Comparison of ENCODE assay signal across 9 mouse cellular contexts in genomic region chr4:41714276-41714675, GRCm38 (mm10). TPM values are rescaled to one million over a fixed set of nuclear protein-coding genes. Genes with fewer than 3 reads are reported as not detected.
DNase-seq lines count a peak whose midpoint lies in the region; ATAC-seq and TF ChIP-seq lines count a peak whose summit lies in the region.
"Had no signal": no experiment of that assay in that cellular context is flagged by ENCODE, and none has a peak within 500 bp of the region (broad histone marks: within the 10 kb centered on the region; RNA-seq: fewer than 3 reads in every experiment).

No protein-coding gene starts in this region.

- no peak overlapping the region for H3K27ac ChIP-seq in embryonic facial prominence, embryonic 12.5 days
- H3K27ac ChIP-seq in heart, embryonic 14.5 days (replicated peaks in 1 of 2; ENCODE audit: control insufficient read depth in 1 of 2, insufficient read depth in 1 of 2, low read depth in 2 of 2, low read length in 2 of 2) = no peak overlapping the region
- H3K27ac ChIP-seq in kidney, embryonic 16.5 days (ENCODE audit: low read length) = no peak overlapping the region
- no peak overlapping the region for H3K27ac ChIP-seq in liver, embryonic 13.5 days

- no peak overlapping the region for H3ac ChIP-seq in myocyte (ENCODE audit: control insufficient read depth, insufficient read length)

- ATAC-seq in CD4-positive, CD25-positive, alpha-beta regulatory T cell, adult 4 months = peak; percentile 48
- no peak for ATAC-seq in embryonic facial prominence, embryonic 12.5 days (ENCODE audit: insufficient number of reproducible peaks, insufficient read depth, low FRiP score, low TSS enrichment)
- no peak for ATAC-seq in heart, embryonic 14.5 days (ENCODE audit: insufficient number of reproducible peaks, insufficient read depth, low FRiP score, low read depth)
- no peak for ATAC-seq in kidney, embryonic 16.5 days (ENCODE audit: low FRiP score, low TSS enrichment)
- no peak for ATAC-seq in liver, embryonic 13.5 days (ENCODE audit: low read depth)

- peak overlapping the region; percentile 82; the same call in 1 of the 2 replicates for H3K4me3 ChIP-seq in embryonic facial prominence, embryonic 12.5 days
- peak overlapping the region in 1 of 2 experiments; percentile 95; a peak in 2 of 4 replicates for H3K4me3 ChIP-seq in heart, embryonic 14.5 days (ENCODE audit: control insufficient read depth in 1 of 2, insufficient read depth in 1 of 2, low read depth in 1 of 2, low read length in 2 of 2)
- H3K4me3 ChIP-seq in kidney, embryonic 16.5 days (ENCODE audit: low read length) = peak overlapping the region; percentile 67
- peak overlapping the region; percentile 86 for H3K4me3 ChIP-seq in liver, embryonic 13.5 days (replicated peaks)
- H3K4me3 ChIP-seq in myocyte = peak overlapping the region; percentile 91

- no peak for TF ChIP-seq POLR2A in myocyte (IDR thresholded peaks at IDR 0.05; ENCODE audit: insufficient read length, low read depth)

- peaks cover 40% of the 10 kb centered on the region for H3K36me3 ChIP-seq in embryonic facial prominence, embryonic 12.5 days
- peaks cover 47% of the 10 kb centered on the region for H3K36me3 ChIP-seq in heart, embryonic 14.5 days (ENCODE audit: control insufficient read depth, insufficient read depth, low read length)
- peaks cover 28% of the 10 kb centered on the region for H3K36me3 ChIP-seq in kidney, embryonic 16.5 days (ENCODE audit: insufficient read depth, low read length)
- peaks cover 40% of the 10 kb centered on the region for H3K36me3 ChIP-seq in liver, embryonic 13.5 days
- peaks cover 3% of the 10 kb centered on the region for H3K36me3 ChIP-seq in myocyte (ENCODE audit: control insufficient read depth, insufficient read depth)

- H3K4me1 ChIP-seq in embryonic facial prominence, embryonic 12.5 days = peaks cover 35% of the 10 kb centered on the region
- peaks cover 17% of the 10 kb centered on the region in 2 experiments for H3K4me1 ChIP-seq in heart, embryonic 14.5 days (ENCODE audit: control insufficient read depth in 2 of 2, insufficient read depth in 2 of 2, low read length in 2 of 2)
- H3K4me1 ChIP-seq in kidney, embryonic 16.5 days (ENCODE audit: insufficient read depth, low read length) = peaks cover 27% of the 10 kb centered on the region
- peaks cover 33% of the 10 kb centered on the region for H3K4me1 ChIP-seq in liver, embryonic 13.5 days (replicated peaks)

- no peaks in the 10 kb centered on the region for H3K9me3 ChIP-seq in embryonic facial prominence, embryonic 12.5 days
- H3K9me3 ChIP-seq in heart, embryonic 14.5 days (ENCODE audit: control insufficient read depth, low read length) = no peaks in the 10 kb centered on the region
- H3K9me3 ChIP-seq in kidney, embryonic 16.5 days (ENCODE audit: low read length) = no peaks in the 10 kb centered on the region
- H3K9me3 ChIP-seq in liver, embryonic 13.5 days (replicated peaks) = no peaks in the 10 kb centered on the region

- H3K9ac ChIP-seq in embryonic facial prominence, embryonic 12.5 days = 0 out of 2 replicates have a peak overlapping the region, but pooled peaks have one; percentile 91
- H3K9ac ChIP-seq in heart, embryonic 14.5 days (ENCODE audit: low read length) = no peak overlapping the region; the same call in 1 of the 2 replicates
- H3K9ac ChIP-seq in kidney, embryonic 16.5 days (replicated peaks; ENCODE audit: low read length) = peak overlapping the region; percentile 81; the same call in 1 of the 2 replicates
- H3K9ac ChIP-seq in liver, embryonic 13.5 days = peak overlapping the region; percentile 93

- H3K79me2 ChIP-seq in myocyte (ENCODE audit: control insufficient read depth, insufficient read depth) = peaks cover 8% of the 10 kb centered on the region

- WGBS in embryonic facial prominence, embryonic 12.5 days = 21% methylated on average over 8 of the region's 8 CpGs
- WGBS in heart, embryonic 14.5 days = 22% methylated on average over 8 of the region's 8 CpGs
- WGBS in kidney, embryonic 16.5 days = 12% methylated on average over 8 of the region's 8 CpGs
- 18% methylated on average over 8 of the region's 8 CpGs for WGBS in liver, embryonic 13.5 days (ENCODE audit: insufficient replicate concordance)

- peak overlapping the region; percentile 83 for H3K4me2 ChIP-seq in embryonic facial prominence, embryonic 12.5 days (replicated peaks)
- H3K4me2 ChIP-seq in heart, embryonic 14.5 days (ENCODE audit: low read length) = peak overlapping the region; percentile 95
- H3K4me2 ChIP-seq in kidney, embryonic 16.5 days (replicated peaks; ENCODE audit: low read depth, low read length) = peak overlapping the region; percentile 86
- peak overlapping the region; percentile 94 for H3K4me2 ChIP-seq in liver, embryonic 13.5 days
- H3K4me2 ChIP-seq in myocyte (ENCODE audit: low read depth) = peak overlapping the region; percentile 98

- H3K27me3 ChIP-seq in embryonic facial prominence, embryonic 12.5 days = no peaks in the 10 kb centered on the region
- H3K27me3 ChIP-seq in heart, embryonic 14.5 days (ENCODE audit: control insufficient read depth, insufficient read depth, low read length) = no peaks in the 10 kb centered on the region
- H3K27me3 ChIP-seq in kidney, embryonic 16.5 days (ENCODE audit: insufficient read depth, low read length) = no peaks in the 10 kb centered on the region
- H3K27me3 ChIP-seq in liver, embryonic 13.5 days = no peaks in the 10 kb centered on the region
- no peaks in the 10 kb centered on the region for H3K27me3 ChIP-seq in myocyte (ENCODE audit: control insufficient read depth, insufficient read depth, insufficient read length)

- peak; percentile 80 for DNase-seq in adrenal gland, postnatal 14 days
- DNase-seq in liver, embryonic 13.5 days = no peak
- DNase-seq in thymus, postnatal 10 days (ENCODE audit: low spot score in 2 of 2) = peak; percentile 48 to 52

TF ChIP-seq in myocyte, 11 proteins besides CTCF, POLR2A, EP300 and RAD21:
- TF ChIP-seq SRF (IDR thresholded peaks at IDR 0.05; ENCODE audit: control insufficient read depth, insufficient read length, low read depth) (no peak), E2F4 (IDR thresholded peaks at IDR 0.05; ENCODE audit: insufficient read depth) (no peak), USF1 (IDR thresholded peaks at IDR 0.05; ENCODE audit: low read depth) (no peak), MYOG (IDR thresholded peaks at IDR 0.05; ENCODE audit: control insufficient read depth in 1 of 3, insufficient read depth in 1 of 3, insufficient read length in 2 of 3, low read depth in 2 of 3) (no peak), POLR2AphosphoS2 (IDR thresholded peaks at IDR 0.05; ENCODE audit: insufficient read length, low read depth) (peak; percentile 51)
TF ChIP-seq in myocyte: peak in this region for 1.

RNA-seq across cellular contexts. Expression of gene Rpp25l, which starts 0.9 kb away (rescaled TPM):
- 10 to 100 TPM; 57.2 to 58.2 TPM for polyA plus RNA-seq in CD4-positive, CD25-positive, alpha-beta regulatory T cell, adult 4 months (2017; shearing (Covaris generic))
- total RNA-seq in adrenal gland, postnatal 14 days (2021) = 30.1 and 34.1 TPM in 2 replicates
- 84.9 and 87.8 TPM in 2 replicates for polyA plus RNA-seq in embryonic facial prominence, embryonic 12.5 days (2016; fragmentation: Nextera tagmentation; extraction: Ambion mirVana)
- polyA plus RNA-seq in heart, embryonic 14.5 days (2014; fragmentation: Nextera tagmentation; extraction: Ambion mirVana) = 47.1 and 48.6 TPM in 2 replicates
- polyA plus RNA-seq in kidney, embryonic 16.5 days (2015; fragmentation: Nextera tagmentation; extraction: Ambion mirVana) = 76.0 and 84.9 TPM in 2 replicates
- polyA plus RNA-seq in liver, embryonic 13.5 days (2015; fragmentation: Nextera tagmentation; extraction: Ambion mirVana) = 38.6 and 40.8 TPM in 2 replicates
- 43.8 TPM for polyA plus RNA-seq in myocyte (2012; fragmentation: generic; extraction: Trizol)

RNA-seq across cellular contexts. Expression of gene Dctn3, which starts 8.7 kb away (rescaled TPM):
- 10 to 100 TPM; 91.6 to 93.7 TPM for polyA plus RNA-seq in CD4-positive, CD25-positive, alpha-beta regulatory T cell, adult 4 months (2017; shearing (Covaris generic))
- 106 and 110 TPM in 2 replicates for total RNA-seq in adrenal gland, postnatal 14 days (2021)
- polyA plus RNA-seq in embryonic facial prominence, embryonic 12.5 days (2016; fragmentation: Nextera tagmentation; extraction: Ambion mirVana) = 117 and 122 TPM in 2 replicates
- 122 and 134 TPM in 2 replicates for polyA plus RNA-seq in heart, embryonic 14.5 days (2014; fragmentation: Nextera tagmentation; extraction: Ambion mirVana)
- polyA plus RNA-seq in kidney, embryonic 16.5 days (2015; fragmentation: Nextera tagmentation; extraction: Ambion mirVana) = 137 and 149 TPM in 2 replicates
- 86.4 and 90.0 TPM in 2 replicates for polyA plus RNA-seq in liver, embryonic 13.5 days (2015; fragmentation: Nextera tagmentation; extraction: Ambion mirVana)
- polyA plus RNA-seq in myocyte (2012; fragmentation: generic; extraction: Trizol) = 155 TPM

RNA-seq across cellular contexts. Expression of gene Il11ra1, which starts 14.5 kb away (rescaled TPM):
- polyA plus RNA-seq in CD4-positive, CD25-positive, alpha-beta regulatory T cell, adult 4 months (2017; shearing (Covaris generic)) = 10 to 100 TPM in 1 of 2 experiments, 1 to 10 TPM in 1; 10.0 to 14.0 TPM
- total RNA-seq in adrenal gland, postnatal 14 days (2021) = 56.9 and 60.2 TPM in 2 replicates
- 337 and 358 TPM in 2 replicates for polyA plus RNA-seq in embryonic facial prominence, embryonic 12.5 days (2016; fragmentation: Nextera tagmentation; extraction: Ambion mirVana)
- polyA plus RNA-seq in heart, embryonic 14.5 days (2014; fragmentation: Nextera tagmentation; extraction: Ambion mirVana) = 120 and 136 TPM in 2 replicates
- polyA plus RNA-seq in kidney, embryonic 16.5 days (2015; fragmentation: Nextera tagmentation; extraction: Ambion mirVana) = 168 and 184 TPM in 2 replicates
- polyA plus RNA-seq in liver, embryonic 13.5 days (2015; fragmentation: Nextera tagmentation; extraction: Ambion mirVana) = 32.7 and 35.8 TPM in 2 replicates
- polyA plus RNA-seq in myocyte (2012; fragmentation: generic; extraction: Trizol) = 3.3 TPM

RNA-seq across cellular contexts. Expression of gene Arid3c, which starts 16.7 kb away (rescaled TPM):
- not detected for polyA plus RNA-seq in CD4-positive, CD25-positive, alpha-beta regulatory T cell, adult 4 months (2017; shearing (Covaris generic))
- not detected in 2 replicates for total RNA-seq in adrenal gland, postnatal 14 days (2021)
- 0.18 TPM in 1 of 2 replicates, not detected in the other for polyA plus RNA-seq in embryonic facial prominence, embryonic 12.5 days (2016; fragmentation: Nextera tagmentation; extraction: Ambion mirVana)
- polyA plus RNA-seq in heart, embryonic 14.5 days (2014; fragmentation: Nextera tagmentation; extraction: Ambion mirVana) = not detected in 2 replicates
- polyA plus RNA-seq in kidney, embryonic 16.5 days (2015; fragmentation: Nextera tagmentation; extraction: Ambion mirVana) = not detected in 2 replicates
- not detected in 2 replicates for polyA plus RNA-seq in liver, embryonic 13.5 days (2015; fragmentation: Nextera tagmentation; extraction: Ambion mirVana)
- polyA plus RNA-seq in myocyte (2012; fragmentation: generic; extraction: Trizol) = not detected
- total RNA-seq: gastrocnemius, adult 8-10 months had no signal

RNA-seq across cellular contexts. Expression of gene Cntfr, which starts 17.4 kb away (rescaled TPM):
- not detected for polyA plus RNA-seq in CD4-positive, CD25-positive, alpha-beta regulatory T cell, adult 4 months (2017; shearing (Covaris generic))
- total RNA-seq in adrenal gland, postnatal 14 days (2021) = 61.2 and 63.2 TPM in 2 replicates
- polyA plus RNA-seq in embryonic facial prominence, embryonic 12.5 days (2016; fragmentation: Nextera tagmentation; extraction: Ambion mirVana) = 13.6 and 14.9 TPM in 2 replicates
- 1.2 and 2.8 TPM in 2 replicates for polyA plus RNA-seq in heart, embryonic 14.5 days (2014; fragmentation: Nextera tagmentation; extraction: Ambion mirVana)
- polyA plus RNA-seq in kidney, embryonic 16.5 days (2015; fragmentation: Nextera tagmentation; extraction: Ambion mirVana) = 18.8 and 22.8 TPM in 2 replicates
- polyA plus RNA-seq in liver, embryonic 13.5 days (2015; fragmentation: Nextera tagmentation; extraction: Ambion mirVana) = 0.38 and 0.62 TPM in 2 replicates
- 0.06 TPM for polyA plus RNA-seq in myocyte (2012; fragmentation: generic; extraction: Trizol)
